Mouse (Mus musculus): ENCODE results near the gene Dctn2. TPM values are rescaled to one million over a fixed set of nuclear protein-coding genes. Genes with fewer than 3 reads are reported as not detected.

The Dctn2 gene
- total and polyA plus RNA-seq, 3 experiments, result 240 to 297 TPM; not detected in 1

GRCm38 (mm10) chr10:127290307-127290929, 24.2 kb downstream of the Dctn2 start (continued):
- TF ChIP-seq UBTF (IDR thresholded peaks at IDR 0.05; ENCODE audit: borderline replicate concordance, insufficient read depth, low read depth, low read length) (no peak), ZMIZ1 (IDR thresholded peaks at IDR 0.05; ENCODE audit: low read depth, low read length) (peak; percentile 100), ZC3H11A (IDR thresholded peaks at IDR 0.05; ENCODE audit: low read depth, low read length) (no peak), CHD2 (IDR thresholded peaks at IDR 0.05; ENCODE audit: low read length) (peak; percentile 64), HCFC1 (IDR thresholded peaks at IDR 0.05; ENCODE audit: low read depth, low read length) (peak; percentile 81), KAT2A (conservative IDR thresholded peaks at IDR 0.05; ENCODE audit: low read depth, low read length) (0 out of 2 replicates have a peak, but pooled peaks have one; percentile 44), MAFK (IDR thresholded peaks at IDR 0.05; ENCODE audit: borderline replicate concordance, low read depth, low read length) (no peak), CHD1 (IDR thresholded peaks at IDR 0.05; ENCODE audit: low read depth, low read length) (no peak), GABPA (IDR thresholded peaks at IDR 0.05; ENCODE audit: low read depth, low read length) (no peak), MAZ (IDR thresholded peaks at IDR 0.05; ENCODE audit: low read depth, low read length) (peak; percentile 96), MEF2A (IDR thresholded peaks at IDR 0.05; ENCODE audit: extremely low read depth, insufficient replicate concordance, low read depth, low read length, poor library complexity, severe bottlenecking) (no peak), POLR2AphosphoS2 (IDR thresholded peaks at IDR 0.05; ENCODE audit: low read length) (peak; percentile 100), ZNF384 (IDR thresholded peaks at IDR 0.05; ENCODE audit: low read depth, low read length) (no peak), POLR2AphosphoS5 (IDR thresholded peaks at IDR 0.05; ENCODE audit: borderline replicate concordance, low read depth, low read length) (peak; percentile 99), MXI1 (IDR thresholded peaks at IDR 0.05; ENCODE audit: low read depth, low read length) (0 out of 2 replicates have a peak, but pooled peaks have one; percentile 52), CTCF (IDR thresholded peaks at IDR 0.05 in 2 of 3, conservative IDR thresholded peaks at IDR 0.05 in 1 of 3; ENCODE audit: control insufficient read depth in 1 of 3, insufficient read depth in 1 of 3, low read depth in 2 of 3, low read length in 3 of 3, poor library complexity in 1 of 3, severe bottlenecking in 1 of 3) (no peak)

DNA sequence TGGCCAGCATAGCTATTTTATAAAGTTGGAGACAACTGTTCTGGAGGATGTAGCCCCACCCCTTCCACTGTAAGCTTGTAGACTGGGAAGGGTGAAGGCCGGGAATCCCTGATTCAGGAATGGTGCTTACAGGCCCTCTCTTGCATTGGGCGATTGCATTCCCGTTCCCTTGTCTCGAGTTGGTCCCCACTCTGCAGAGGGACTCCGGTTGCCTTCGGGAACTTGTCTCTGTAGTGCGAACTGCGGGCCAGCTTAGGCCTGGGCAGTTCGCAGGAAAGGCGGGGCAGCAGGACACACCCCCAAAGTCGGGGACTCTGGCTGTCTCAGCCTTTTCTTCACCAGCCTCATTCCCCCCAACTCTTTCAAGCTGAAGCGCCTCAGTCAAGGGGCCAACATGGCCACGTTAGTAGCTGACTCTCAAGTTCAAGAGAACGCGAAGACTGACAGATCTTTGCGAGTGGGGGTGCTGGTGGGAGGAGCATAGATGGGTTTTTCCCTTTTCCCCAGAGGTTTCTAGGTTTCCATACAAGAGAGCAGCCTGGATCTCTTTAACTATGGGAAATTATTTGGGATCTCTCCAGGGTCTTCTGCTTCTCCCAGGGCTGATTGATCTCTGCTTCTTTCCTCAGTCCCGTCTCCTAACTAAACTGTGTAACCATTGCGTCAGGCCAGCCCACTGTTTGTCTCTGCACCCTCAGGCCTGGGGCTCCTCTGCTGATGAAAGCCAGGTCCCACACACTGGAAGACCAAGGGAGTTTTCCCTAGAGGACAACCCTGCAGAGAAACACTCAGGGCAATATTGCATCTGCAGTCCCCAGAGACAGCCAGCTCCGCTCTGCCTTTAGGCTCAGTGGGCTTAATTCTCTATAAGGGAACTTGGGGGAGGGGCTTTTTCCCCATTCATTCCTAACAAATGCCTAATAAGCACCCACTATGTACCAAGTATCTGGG, 25.0 kb downstream of the Dctn2 start:
- peaks cover 18 to 22% of the 10 kb centered on the region in 2 experiments for H3K36me3 ChIP-seq (ENCODE audit: control insufficient read depth in 1 of 2, insufficient read depth in 2 of 2, low read length in 2 of 2)
- peak; percentile 82 for DNase-seq (ENCODE audit: low read depth, low spot score)
- H3K27me3 ChIP-seq (ENCODE audit: control insufficient read depth in 1 of 2, insufficient read depth in 2 of 2, low read length in 2 of 2), result no peaks in the 10 kb centered on the region
- peaks cover 0 to 23% of the 10 kb centered on the region in 2 experiments; a peak in 2 of 4 replicates for H3K4me1 ChIP-seq (ENCODE audit: control insufficient read depth in 1 of 2, insufficient read depth in 2 of 2, low read length in 2 of 2)
- no peaks in the 10 kb centered on the region for H3K9me3 ChIP-seq (replicated peaks; ENCODE audit: insufficient read depth, low read length)
- H3K9ac ChIP-seq (ENCODE audit: control insufficient read depth, low read depth, low read length, poor library complexity, severe bottlenecking), result peak overlapping the region; percentile 92
- peak overlapping the region; percentile 55 to 88 for H3K4me3 ChIP-seq (ENCODE audit: control insufficient read depth in 1 of 2, insufficient read depth in 1 of 2, low read depth in 2 of 2, low read length in 2 of 2)
- H3K79me2 ChIP-seq (ENCODE audit: control insufficient read depth, insufficient read depth, low read length, poor library complexity), result peaks cover 61% of the 10 kb centered on the region
- H3K27ac ChIP-seq (ENCODE audit: control insufficient read depth, low read depth, low read length), result peak overlapping the region; percentile 97
- no peak for TF ChIP-seq GATA1 (IDR thresholded peaks at IDR 0.05; ENCODE audit: low read depth, low read length)
- TF ChIP-seq SIN3A (IDR thresholded peaks at IDR 0.05; ENCODE audit: low read length), result peak; percentile 17; the same call in 1 of the 2 replicates
- no peak for TF ChIP-seq JUND (IDR thresholded peaks at IDR 0.05; ENCODE audit: low read depth, low read length)
- peak; percentile 25 for TF ChIP-seq NELFE (IDR thresholded peaks at IDR 0.05; ENCODE audit: low read depth, low read length)
- TF ChIP-seq EP300 (IDR thresholded peaks at IDR 0.05; ENCODE audit: low read depth in 1 of 2, low read length in 2 of 2), result no peak; a peak in 1 of 4 replicates
- TF ChIP-seq ETS1 (IDR thresholded peaks at IDR 0.05; ENCODE audit: low read depth, low read length), result no peak
- no peak for TF ChIP-seq ZC3H11A (IDR thresholded peaks at IDR 0.05; ENCODE audit: low read depth, low read length)
- TF ChIP-seq MAFK (IDR thresholded peaks at IDR 0.05; ENCODE audit: borderline replicate concordance, low read depth, low read length), result no peak
- peak; percentile 4; the same call in 1 of the 2 replicates for TF ChIP-seq SMC3 (IDR thresholded peaks at IDR 0.05; ENCODE audit: low read depth, low read length)
- no peak for TF ChIP-seq ELF1 (IDR thresholded peaks at IDR 0.05; ENCODE audit: low read depth, low read length)
- TF ChIP-seq TAL1 (IDR thresholded peaks at IDR 0.05; ENCODE audit: low read length), result no peak
- TF ChIP-seq MAZ (IDR thresholded peaks at IDR 0.05; ENCODE audit: low read depth, low read length), result peak; percentile 78; the same call in 1 of the 2 replicates
- 0 out of 2 replicates have a peak, but pooled peaks have one; percentile 1 for TF ChIP-seq MYB (IDR thresholded peaks at IDR 0.05; ENCODE audit: low read depth, low read length)
- 0 out of 2 replicates have a peak, but pooled peaks have one; percentile 20 for TF ChIP-seq RCOR1 (IDR thresholded peaks at IDR 0.05; ENCODE audit: low read depth, low read length)
- peak; percentile 24; the same call in 1 of the 2 replicates for TF ChIP-seq TCF12 (IDR thresholded peaks at IDR 0.05; ENCODE audit: low read depth, low read length)
- 0 out of 2 replicates have a peak, but pooled peaks have one; percentile 4 for TF ChIP-seq USF1 (IDR thresholded peaks at IDR 0.05; ENCODE audit: low read depth, low read length)
- TF ChIP-seq RAD21 (IDR thresholded peaks at IDR 0.05; ENCODE audit: low read depth, low read length), result no peak
- TF ChIP-seq NRF1 (IDR thresholded peaks at IDR 0.05; ENCODE audit: insufficient read depth, low read depth, low read length, poor library complexity, severe bottlenecking), result no peak

All from MEL (cell line).